Mouse (Mus musculus) liver, adult 2 months (tissue): ENCODE data around the gene Heg1.

Experiments used
- CTCF ChIP-seq: fragments of 200-500 bp; IDR thresholded peaks from 2 replicates; pipeline ENCODE4 v1.5.1; 2011; ENCODE audit warnings: low read depth, low read length, control low read depth
- POLR2A ChIP-seq: fragments of 200-500 bp; IDR thresholded peaks from 2 replicates; pipeline ENCODE4 v1.6.1; 2011; ENCODE audit warnings: low read length, control low read depth; ENCODE audit not compliant: insufficient read depth; ENCODE audit errors: extremely low read depth

GRCm38 (mm10) chr16:33693553-33693952, 9.4 kb downstream of the Heg1 start:
- no peak for TF ChIP-seq POLR2A
- TF ChIP-seq CTCF, result no peak
